Comparison of ENCODE assay signal across 19 mouse cellular contexts in the genomic region with DNA sequence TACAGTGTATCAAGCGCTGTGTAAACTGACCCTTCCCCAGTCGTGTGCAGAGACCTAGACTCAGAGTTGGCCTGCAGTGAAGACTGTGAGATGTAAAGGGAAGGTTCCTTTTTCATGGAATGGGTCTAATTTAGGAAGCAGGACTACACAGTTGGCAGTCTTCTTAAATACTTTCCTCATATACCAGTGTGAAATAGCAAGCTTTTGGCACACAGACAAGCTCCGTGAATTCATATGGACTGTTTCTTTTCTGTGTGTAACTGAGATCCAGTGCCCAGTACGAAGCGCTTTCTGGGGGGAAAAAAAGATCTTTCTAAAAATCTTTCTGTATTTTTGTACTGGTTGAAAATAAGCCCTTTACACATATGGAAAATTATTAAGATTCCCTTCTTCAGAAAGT.
DNase-seq lines count a peak whose midpoint lies in the region; ATAC-seq lines count a peak whose summit lies in the region.
"Had no signal": no experiment of that assay in that cellular context is flagged by ENCODE, and none has a peak within 500 bp of the region (broad histone marks: within the 10 kb centered on the region; RNA-seq: fewer than 3 reads in every experiment).

No protein-coding gene starts in this region.

- no peak for DNase-seq in frontal cortex, postnatal 10 days (ENCODE audit: low spot score in 2 of 2)
- peak; percentile 74 to 82 for DNase-seq in right cerebral cortex, postnatal 10 days (ENCODE audit: low spot score in 2 of 2)
- no peak for DNase-seq in right cerebral cortex, postnatal 25 days
- no peak for DNase-seq in urinary bladder, postnatal 25 days (ENCODE audit: low spot score)
- DNase-seq in layer of hippocampus, postnatal 25 days (ENCODE audit: extremely low spot score in 1 of 2, low spot score in 1 of 2), result no peak
- DNase-seq: adrenal gland, postnatal 36 days; cerebellum, adult 9-10 months; gastrocnemius, postnatal 25 days; liver; thymus, postnatal 25 days had no signal

- no peak overlapping the region for H3K4me2 ChIP-seq in embryonic facial prominence, embryonic 15.5 days (replicated peaks)
- H3K4me2 ChIP-seq: kidney, embryonic 15.5 days; midbrain, embryonic 15.5 days; neural tube, embryonic 15.5 days had no signal

- no peaks in the 10 kb centered on the region for H3K27me3 ChIP-seq in embryonic facial prominence, embryonic 15.5 days
- H3K27me3 ChIP-seq: CH12.LX; kidney, embryonic 15.5 days; midbrain, embryonic 15.5 days; neural tube, embryonic 15.5 days had no signal

- H3K27ac ChIP-seq in embryonic facial prominence, embryonic 15.5 days (replicated peaks), result peak overlapping the region; percentile 44
- H3K27ac ChIP-seq: hindbrain, postnatal 0 days; kidney, embryonic 15.5 days; left cerebral cortex, adult 2 months; midbrain, embryonic 15.5 days; neural tube, embryonic 15.5 days had no signal

- H3K4me1 ChIP-seq in embryonic facial prominence, embryonic 15.5 days, result peaks cover 8% of the 10 kb centered on the region; the same call in 1 of the 2 replicates
- H3K4me1 ChIP-seq: kidney, embryonic 15.5 days; midbrain, embryonic 15.5 days; neural tube, embryonic 15.5 days had no signal

- H3K9ac ChIP-seq in embryonic facial prominence, embryonic 15.5 days, result no peak overlapping the region
- H3K9ac ChIP-seq: kidney, embryonic 15.5 days; midbrain, embryonic 15.5 days; neural tube, embryonic 15.5 days had no signal

- 48% methylated on average over 5 of the region's 5 CpGs for WGBS in embryonic facial prominence, embryonic 15.5 days

- no peak overlapping the region for H3K4me3 ChIP-seq in embryonic facial prominence, embryonic 15.5 days (replicated peaks)
- H3K4me3 ChIP-seq: kidney, embryonic 15.5 days; left cerebral cortex, adult 2 months; midbrain, embryonic 15.5 days; neural tube, embryonic 15.5 days had no signal

- ATAC-seq in frontal cortex, adult (ENCODE audit: low TSS enrichment), result peak; percentile 41; the same call in 1 of the 2 replicates
- ATAC-seq in embryonic facial prominence, embryonic 15.5 days (ENCODE audit: insufficient number of reproducible peaks, low FRiP score, low TSS enrichment, low read depth), result no peak
- ATAC-seq: hindbrain, postnatal 0 days; intestine, postnatal 0 days; midbrain, embryonic 15.5 days had no signal

- no peaks in the 10 kb centered on the region for H3K36me3 ChIP-seq in embryonic facial prominence, embryonic 15.5 days
- H3K36me3 ChIP-seq: kidney, embryonic 15.5 days; midbrain, embryonic 15.5 days; neural tube, embryonic 15.5 days had no signal

- no peaks in the 10 kb centered on the region for H3K9me3 ChIP-seq in embryonic facial prominence, embryonic 15.5 days (replicated peaks)
- H3K9me3 ChIP-seq: kidney, embryonic 15.5 days; midbrain, embryonic 15.5 days; neural tube, embryonic 15.5 days had no signal

Comparison
In these comparisons a context has a peak if more than half of its experiments do, and no peak if none do; other contexts are left out.
1. DNase-seq: peak in right cerebral cortex, postnatal 10 days (2 of 2); none in frontal cortex, postnatal 10 days (0 of 2), right cerebral cortex, postnatal 25 days (single experiment), urinary bladder, postnatal 25 days (single experiment) and layer of hippocampus, postnatal 25 days (0 of 2).